Mouse (Mus musculus): ENCODE data around the gene Mtmr12.

DNA sequence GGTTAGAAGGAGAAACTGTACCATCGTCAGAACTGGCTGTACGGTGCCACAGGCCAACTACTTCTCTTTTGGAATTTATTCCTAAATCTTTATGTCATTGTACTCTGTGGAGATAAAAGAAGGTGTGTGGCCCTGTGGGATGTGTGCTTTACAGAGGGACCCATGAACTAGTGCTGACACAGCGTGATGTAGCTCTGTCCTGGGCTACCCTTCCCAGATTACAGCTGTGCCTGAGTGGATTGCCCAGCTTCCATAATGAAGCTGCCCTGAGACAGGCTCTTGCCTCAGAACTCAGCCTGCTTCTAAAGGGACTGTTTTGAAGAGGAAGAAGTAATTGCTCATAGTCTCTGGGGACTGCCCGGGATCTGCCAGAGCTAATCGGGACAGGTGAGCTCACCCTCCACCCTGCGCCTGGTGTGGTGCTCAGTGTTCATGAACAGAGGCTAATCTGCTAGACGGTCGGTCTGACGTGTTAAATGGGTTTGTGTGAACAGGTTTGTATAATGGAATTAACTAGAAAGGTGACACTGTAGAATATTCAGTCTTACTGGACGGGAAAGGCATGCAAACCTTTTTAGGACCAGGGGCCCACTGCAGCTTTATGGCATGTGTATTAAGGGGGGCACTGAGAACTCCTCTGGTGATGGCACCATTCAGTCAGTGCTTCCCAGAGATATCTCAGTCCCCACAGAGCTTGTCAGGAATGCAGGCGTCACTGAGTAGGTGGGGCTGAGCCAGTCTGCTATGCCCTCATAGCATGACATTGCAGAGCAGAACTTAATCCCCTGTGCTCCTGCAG, 41.7 kb downstream of the Mtmr12 start:
- TF ChIP-seq CTCF (IDR thresholded peaks at IDR 0.05; ENCODE audit: insufficient read depth, low read length) (no peak), POLR2A (IDR thresholded peaks at IDR 0.05; ENCODE audit: borderline replicate concordance, extremely low read depth, low read depth, low read length) (no peak)

Measured in lung, adult 2 months (tissue).